Mouse (Mus musculus) embryo, embryonic 11.5 days (tissue): ENCODE data around the gene Tjp2.
A peak's percentile ranks its signal among the peaks of the same experiment; 100 is the strongest.
"Not testable (repeated sequence)": the region's sequence is repeated elsewhere in the genome, so short reads cannot be mapped to it uniquely, and the experiment has no call there.

Source experiments
- DNase-seq: peaks from one replicate; pipeline ENCODE4 v3.0.0-alpha.2; 2012; ENCODE audit warnings: low read depth, low spot score

The Tjp2 gene

DNA sequence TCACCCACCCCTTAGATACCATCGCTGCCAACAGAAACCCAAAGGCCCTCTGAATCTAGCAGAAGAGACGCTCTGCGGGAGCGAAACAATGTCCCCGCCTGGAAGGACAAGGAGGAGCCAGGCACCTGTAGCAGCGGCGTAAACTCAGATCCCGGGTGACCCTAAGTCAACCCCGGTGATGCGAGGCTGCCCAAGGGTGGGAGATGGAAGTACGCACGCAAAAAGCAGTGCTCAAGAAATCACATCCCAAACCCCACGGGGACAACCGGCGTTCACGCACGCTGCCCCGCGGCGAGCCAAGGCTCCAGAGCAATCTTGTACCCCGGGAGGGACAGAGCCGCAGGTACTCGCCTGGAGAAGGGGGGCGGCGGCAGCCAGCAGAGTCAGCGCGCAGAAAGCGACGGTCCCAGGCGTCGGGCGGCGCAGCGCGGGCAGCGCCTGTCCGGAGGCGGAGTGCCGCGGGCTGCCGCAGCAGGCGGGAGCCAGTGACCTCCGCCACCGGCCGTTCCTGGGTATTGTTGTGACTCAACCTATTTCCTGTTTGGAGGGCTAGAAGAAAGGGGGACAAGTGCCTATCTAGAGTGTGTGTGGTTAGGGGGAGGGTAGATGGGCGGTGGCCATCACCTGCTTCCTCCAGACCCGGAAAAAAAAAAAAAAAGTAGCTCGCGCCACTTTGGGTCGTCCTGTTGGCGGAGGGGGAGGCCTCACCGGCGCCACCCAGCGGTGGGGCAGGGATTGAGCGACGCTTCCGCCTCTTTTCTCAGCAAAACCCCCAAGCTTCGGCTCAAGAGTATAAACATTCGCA, at the start of gene Tjp2:
Gene Tjp2 (minus strand): TSS at position 531 of the 805 bp plus-strand sequence.
- DNase-seq, result no peak

- no peak for DNase-seq
Observed at GRCm38 (mm10) chr19:24274281-24274680, 49.5 kb upstream of the Tjp2 start.

GRCm38 (mm10) chr19:24271746-24272426, 47.1 kb upstream of the Tjp2 start:
- DNase-seq, result peak; percentile 83

GRCm38 (mm10) chr19:24271326-24271725, 46.5 kb upstream of the Tjp2 start:
- DNase-seq, result no peak

DNA sequence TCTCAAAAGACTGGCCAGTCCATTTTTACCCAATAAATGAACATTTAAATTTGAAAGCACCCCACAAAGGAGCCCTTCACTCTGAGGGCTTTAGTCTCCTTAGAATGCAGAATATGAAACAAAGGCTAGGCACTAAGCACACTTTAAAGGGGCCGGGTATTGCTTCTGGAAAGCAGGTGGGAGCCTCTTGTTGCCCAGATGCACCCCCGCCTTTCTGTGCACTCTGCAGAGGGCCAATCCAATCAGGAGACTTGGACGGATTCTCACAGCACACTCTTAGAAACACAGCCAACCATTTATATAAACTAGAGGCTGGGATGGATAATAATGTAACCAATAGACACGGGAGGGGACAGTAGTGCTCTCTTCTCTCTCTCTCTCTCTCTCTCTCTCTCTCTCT, 43.7 kb upstream of the Tjp2 start:
- DNase-seq, result no peak

- DNase-seq, result no peak
Observed at GRCm38 (mm10) chr19:24266046-24266830, 41.4 kb upstream of the Tjp2 start.

DNA sequence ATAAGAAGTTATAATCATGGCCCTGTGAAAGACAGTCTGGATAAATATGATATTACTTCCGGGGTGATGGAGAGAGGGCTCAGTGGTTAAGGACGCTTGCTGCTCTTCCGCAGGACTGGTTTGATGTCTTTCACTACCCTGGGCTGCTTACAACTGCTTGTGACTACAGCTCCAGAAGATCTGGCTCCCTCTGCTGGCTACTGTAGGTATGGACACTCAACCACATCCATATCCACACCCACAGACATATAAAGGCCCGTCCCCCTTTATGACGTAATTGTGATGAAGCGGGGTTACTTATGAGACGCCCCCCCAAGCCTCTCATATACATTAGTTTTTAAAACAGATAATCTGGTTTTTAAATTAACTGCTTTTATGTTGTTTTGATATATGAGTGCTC, 40.2 kb upstream of the Tjp2 start:
- peak; percentile 65 for DNase-seq

- DNase-seq, result no peak
Observed at GRCm38 (mm10) chr19:24262736-24263135, 37.9 kb upstream of the Tjp2 start.

GRCm38 (mm10) chr19:24259390-24260351, 34.8 kb upstream of the Tjp2 start:
- DNase-seq, result no peak

DNA sequence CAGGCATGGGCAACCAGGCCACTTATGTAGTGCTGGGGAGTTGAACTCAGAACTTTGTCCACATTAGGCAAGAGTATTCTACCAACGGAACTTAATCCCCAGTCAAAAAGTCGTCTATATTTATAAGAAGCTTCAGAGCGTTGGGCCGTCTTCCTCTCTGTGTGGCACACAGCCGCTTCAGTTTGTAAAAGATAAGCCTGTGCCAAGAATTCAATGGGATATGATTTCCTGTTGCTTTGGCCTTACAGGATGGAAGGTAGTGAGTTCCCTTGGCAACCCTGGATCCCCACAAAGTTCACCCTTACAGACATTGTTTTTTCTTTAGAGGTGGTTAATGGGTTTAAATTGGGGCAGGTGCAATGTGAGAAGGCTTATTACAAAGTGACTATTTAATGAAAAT, 33.5 kb upstream of the Tjp2 start:
- DNase-seq, result no peak

DNA sequence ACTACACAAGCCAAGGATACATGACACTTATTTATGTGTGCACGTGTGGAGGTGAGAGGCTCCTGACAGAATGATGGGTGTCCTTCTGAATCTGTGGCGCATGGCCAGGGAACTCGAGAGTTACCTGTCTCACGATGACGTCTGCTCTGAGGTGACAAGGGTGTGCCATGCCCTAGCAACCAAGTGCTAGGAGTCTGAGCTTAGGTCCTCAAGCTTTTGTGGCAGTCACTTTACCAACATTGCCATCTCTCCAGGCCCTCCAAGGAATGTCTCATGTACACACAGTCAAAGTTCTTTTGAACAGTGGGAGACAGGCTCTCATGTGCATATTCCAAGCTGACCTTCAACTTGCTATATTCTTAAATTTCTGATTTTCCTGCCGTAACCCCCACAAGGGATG, 33.1 kb upstream of the Tjp2 start:
- DNase-seq, result no peak

DNA sequence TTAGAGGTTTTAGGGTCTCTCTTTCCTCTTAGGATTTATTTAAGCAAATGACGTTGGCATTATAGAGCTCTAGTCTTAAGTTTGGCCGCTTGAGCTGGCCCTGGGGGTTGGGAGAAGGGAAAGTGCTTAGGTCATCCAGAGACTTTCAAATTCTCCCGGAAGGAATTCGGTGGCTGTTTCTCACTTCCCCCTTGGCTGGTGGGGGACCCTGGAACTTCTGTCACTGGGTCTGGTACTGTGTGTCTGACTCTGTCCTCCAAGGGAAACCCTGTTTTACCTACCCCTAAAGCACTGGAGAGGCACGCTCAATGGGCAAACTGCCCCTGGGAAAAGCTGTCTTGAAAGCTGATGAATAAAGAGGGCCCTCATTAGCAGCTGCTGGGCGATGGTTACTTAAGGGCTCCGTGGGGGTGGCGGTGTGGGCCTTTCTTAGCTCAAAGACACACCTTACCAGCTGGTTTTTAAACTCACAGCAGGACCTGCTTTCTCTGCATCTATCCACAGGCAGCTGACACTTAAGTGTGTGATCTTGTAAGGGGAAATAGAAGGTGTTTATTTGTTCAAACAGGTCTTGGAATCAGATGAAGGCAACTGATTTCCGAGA, 28.9 kb upstream of the Tjp2 start:
- no peak for DNase-seq

- no peak for DNase-seq
Observed at GRCm38 (mm10) chr19:24251869-24252268, 27.0 kb upstream of the Tjp2 start.

GRCm38 (mm10) chr19:24243340-24243739, 18.5 kb upstream of the Tjp2 start:
- no peak for DNase-seq

GRCm38 (mm10) chr19:24241799-24242546, 17.1 kb upstream of the Tjp2 start:
- DNase-seq, result no peak

DNA sequence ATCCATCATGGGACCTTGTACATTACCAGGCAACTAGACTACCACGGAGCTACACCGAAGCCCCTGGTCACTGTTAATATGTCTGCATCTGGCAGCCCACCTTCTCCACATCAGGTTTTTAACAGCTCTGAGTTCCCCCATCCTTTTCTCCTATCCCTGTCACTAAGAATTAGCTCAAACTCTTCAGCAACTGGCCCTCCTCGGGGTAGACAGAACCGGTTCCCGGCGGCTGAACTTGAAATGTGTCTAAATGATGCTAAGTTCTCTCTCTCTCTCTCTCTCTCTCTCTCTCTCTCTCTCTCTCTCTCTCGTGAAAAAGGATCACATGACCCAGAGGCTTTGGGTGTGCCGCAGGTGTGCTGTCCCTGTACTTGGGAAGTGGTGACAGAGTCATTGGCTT, 16.4 kb upstream of the Tjp2 start:
- DNase-seq, result no peak

GRCm38 (mm10) chr19:24238011-24238410, 13.2 kb upstream of the Tjp2 start:
- no peak for DNase-seq

DNA sequence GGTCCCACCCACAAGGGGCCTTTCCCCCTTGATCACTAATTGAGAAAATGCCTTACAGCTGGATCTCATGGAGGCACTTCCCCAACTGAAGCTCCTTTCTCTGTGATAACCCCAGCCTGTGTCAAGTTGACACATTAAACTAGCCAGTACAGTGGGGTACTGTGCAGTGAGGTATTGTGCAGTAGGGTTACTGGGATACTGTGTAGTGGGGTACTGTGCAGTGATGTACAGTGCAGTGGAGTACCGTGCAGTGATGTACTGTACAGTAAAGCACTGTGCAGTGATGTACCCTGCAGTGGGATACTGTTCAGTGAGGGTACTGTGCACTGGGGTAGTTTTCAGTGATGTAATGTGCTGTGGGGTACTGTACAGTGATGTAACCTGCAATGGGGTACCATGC, 7.5 kb upstream of the Tjp2 start:
- not testable (repeated sequence) for DNase-seq

GRCm38 (mm10) chr19:24225305-24225696, 471 bp upstream of the Tjp2 start:
- DNase-seq, result no peak

- DNase-seq, result no peak
Observed at GRCm38 (mm10) chr19:24223851-24224251, 979 bp downstream of the Tjp2 start.
